Mouse (Mus musculus) liver, embryonic 14.5 days (tissue): ENCODE results near the gene Patj. TPM values are rescaled to one million over a fixed set of nuclear protein-coding genes. Genes with fewer than 3 reads are reported as not detected.

ENCODE experiments used
- ATAC-seq: fragments of 200-750 bp; cut with Nextera tagmentation; 2 replicates; pipeline ENCODE4 v1.8.0; 2017; ENCODE audit warnings: moderate number of reproducible peaks, mild to moderate bottlenecking, moderate library complexity; ENCODE audit not compliant: insufficient read depth
- DNase-seq, 3 experiments: peaks; one replicate each; pipeline ENCODE4 v3.0.0-alpha.2; 2012 to 2013; ENCODE audit warnings: low read depth in 3 of 3, low spot score in 3 of 3
- H3K27ac ChIP-seq: fragments of 300-500 bp; sonication (generic); 2 replicates; pipeline ENCODE4 v1.5.1; 2014; ENCODE audit warnings: moderate library complexity, mild to moderate bottlenecking, control low read depth, inconsistent platforms
- H3K27me3 ChIP-seq: fragments of 300-500 bp; sonication (generic); 2 replicates; pipeline ENCODE4 v1.6.1; 2014; ENCODE audit warnings: mild to moderate bottlenecking, low read length, moderate library complexity; ENCODE audit not compliant: control insufficient read depth, insufficient read depth
- H3K36me3 ChIP-seq: fragments of 300-500 bp; sonication (generic); replicated peaks from 2 replicates; pipeline ENCODE4 v1.6.1; 2014; ENCODE audit warnings: low read depth; ENCODE audit not compliant: control insufficient read depth, insufficient read depth
- H3K4me1 ChIP-seq, 2 experiments: fragments of 200-500 bp in 1 of 2; fragments of 300-500 bp in 1 of 2; sonication (generic) in 1 of 2; replicated peaks; 2 replicates each; pipeline ENCODE4 v1.6.1; 2012 to 2014; ENCODE audit warnings: antibody characterized with exemption in 1 of 2, inconsistent platforms in 1 of 2, low read length in 1 of 2; ENCODE audit not compliant: control insufficient read depth in 2 of 2, insufficient read depth in 2 of 2
- H3K4me2 ChIP-seq: fragments of 300-500 bp; sonication (generic); 2 replicates; pipeline ENCODE4 v1.6.1; 2014; ENCODE audit warnings: low read depth, mild to moderate bottlenecking, control low read depth, moderate library complexity
- H3K4me3 ChIP-seq, 2 experiments: fragments of 200-500 bp in 1 of 2; fragments of 300-500 bp in 1 of 2; sonication (generic) in 1 of 2; 2 replicates each; pipeline ENCODE4 v1.5.1; 2012 to 2014; ENCODE audit warnings: low read depth in 2 of 2, low read length in 2 of 2, mild to moderate bottlenecking in 2 of 2, control low read depth in 1 of 2, inconsistent platforms in 1 of 2, moderate library complexity in 1 of 2; ENCODE audit not compliant: insufficient read depth in 1 of 2
- H3K9ac ChIP-seq: fragments of 300-500 bp; sonication (generic); replicated peaks from 2 replicates; pipeline ENCODE4 v1.6.1; 2014; ENCODE audit warnings: mild to moderate bottlenecking, control low read depth, moderate library complexity
- H3K9me3 ChIP-seq: fragments of 300-500 bp; sonication (generic); 2 replicates; pipeline ENCODE4 v1.6.1; 2016; ENCODE audit warnings: low read length, mixed read lengths; ENCODE audit not compliant: control insufficient read depth
- CTCF ChIP-seq: IDR thresholded peaks from 2 replicates; pipeline ENCODE4 v1.5.1; 2016; ENCODE audit warnings: antibody characterized with exemption, low read depth, control low read depth
- EP300 ChIP-seq: IDR thresholded peaks from 2 replicates; pipeline ENCODE4 v1.6.1; 2016; ENCODE audit warnings: antibody characterized with exemption, low read depth
- WGBS: fragments of 180-500 bp; shearing (Covaris S2); extraction: QIAGEN DNeasy Blood & Tissue Kit; methylation state at CpG from one replicate; pipeline ENCODE4 v1.1.7; 2014; ENCODE audit not compliant: insufficient replicate concordance; 5-methylcytosine and 5-hydroxymethylcytosine counted together
- polyA plus RNA-seq, 2 experiments: library from polyadenylated mRNA; depleted of rRNA in 1 of 2; stranded (reverse) in 1 of 2; unstranded in 1 of 2; fragments of >200 nt; fragmentation: Nextera tagmentation in 1 of 2; extraction: Ambion mirVana in 1 of 2; gene quantifications; 2 replicates each; pipeline versions ENCODE4 v1.2.1 to v1.2.3; 2012 to 2014

The Patj gene
- polyA plus RNA-seq, 2 experiments = 1.1 to 1.6 TPM

GRCm38 (mm10) chr4:98546456-98547176 is 151.0 kb downstream of the Patj start:
- no peak for TF ChIP-seq CTCF
- no peak for TF ChIP-seq EP300
- DNase-seq (no peak), ATAC-seq (no peak)
- WGBS = 53% methylated on average over 12 of the region's 12 CpGs
- no peaks in the 10 kb centered on the region for H3K27me3 ChIP-seq
- H3K27ac ChIP-seq = no peak overlapping the region
- H3K4me3 ChIP-seq = no peak overlapping the region
- H3K9me3 ChIP-seq = no peaks in the 10 kb centered on the region
- H3K4me2 ChIP-seq = no peak overlapping the region
- H3K9ac ChIP-seq = no peak overlapping the region
- no peaks in the 10 kb centered on the region for H3K36me3 ChIP-seq
- H3K4me1 ChIP-seq = no peaks in the 10 kb centered on the region

DNA sequence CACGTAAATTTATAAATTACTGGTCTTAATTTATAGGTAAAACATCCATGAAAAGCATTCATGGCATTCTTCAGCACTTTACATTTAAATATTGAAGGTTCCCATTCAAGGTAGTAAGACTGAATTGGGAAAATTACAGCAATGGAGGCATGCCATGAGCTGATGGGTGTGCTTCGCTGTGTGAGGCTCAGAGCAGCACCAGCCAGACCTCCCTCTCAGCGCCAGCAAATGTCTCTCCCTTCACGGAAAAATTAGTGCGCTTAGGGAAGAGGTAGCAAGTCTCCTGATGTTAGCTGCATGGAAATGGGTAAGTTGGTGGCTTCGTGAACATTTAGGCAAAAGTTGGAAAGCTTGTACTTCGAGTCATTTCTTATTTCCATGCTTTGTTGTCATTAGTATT is 153.9 kb downstream of the Patj start:
- ATAC-seq = no peak
- no peaks in the 10 kb centered on the region for H3K36me3 ChIP-seq

GRCm38 (mm10) chr4:98550116-98550515 is 154.5 kb downstream of the Patj start:
- no peaks in the 10 kb centered on the region for H3K36me3 ChIP-seq
- TF ChIP-seq CTCF (no peak), EP300 (no peak)
- H3K4me3 ChIP-seq = no peak overlapping the region
- no peaks in the 10 kb centered on the region for H3K4me1 ChIP-seq
- WGBS = 78% methylated on average over 5 of the region's 5 CpGs
- no peak for ATAC-seq
- H3K9me3 ChIP-seq = no peaks in the 10 kb centered on the region
- H3K4me2 ChIP-seq = no peak overlapping the region
- no peaks in the 10 kb centered on the region for H3K27me3 ChIP-seq
- H3K27ac ChIP-seq = no peak overlapping the region
- no peak for DNase-seq
- H3K9ac ChIP-seq = no peak overlapping the region

More for the DNA sequence above, 153.9 kb downstream of the Patj start:
- H3K4me2 ChIP-seq = no peak overlapping the region
- DNase-seq = no peak
- H3K27me3 ChIP-seq = no peaks in the 10 kb centered on the region
- H3K4me1 ChIP-seq = no peaks in the 10 kb centered on the region
- H3K4me3 ChIP-seq = no peak overlapping the region
- TF ChIP-seq EP300 (no peak), CTCF (no peak)
- H3K9ac ChIP-seq = no peak overlapping the region
- no peaks in the 10 kb centered on the region for H3K9me3 ChIP-seq
- WGBS = 62% methylated on average over 7 of the region's 7 CpGs
- no peak overlapping the region for H3K27ac ChIP-seq

DNA sequence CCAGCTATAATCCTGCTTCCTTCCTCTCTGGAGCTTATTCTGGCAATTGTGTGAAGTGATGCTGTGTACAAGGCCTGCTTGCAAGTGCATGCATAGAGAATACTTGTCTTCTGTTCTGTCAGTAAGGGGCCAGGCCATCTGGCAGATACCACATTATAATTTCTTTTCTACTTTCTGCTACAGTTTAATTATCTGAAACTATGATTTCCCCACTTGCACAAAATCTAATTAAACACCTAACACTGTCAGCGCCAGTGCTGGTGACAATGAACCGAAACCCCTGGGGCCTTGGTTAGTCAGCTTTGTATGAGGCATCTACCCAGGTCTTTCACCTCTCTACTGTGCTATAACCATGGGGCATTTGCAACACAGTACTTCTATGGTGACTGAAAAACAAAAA is 160.1 kb downstream of the Patj start:
- ATAC-seq (no peak), DNase-seq (no peak)
- H3K9ac ChIP-seq = no peak overlapping the region
- no peak overlapping the region for H3K4me2 ChIP-seq
- no peaks in the 10 kb centered on the region for H3K4me1 ChIP-seq
- H3K9me3 ChIP-seq = no peaks in the 10 kb centered on the region
- H3K27me3 ChIP-seq = no peaks in the 10 kb centered on the region
- no peak overlapping the region for H3K4me3 ChIP-seq
- H3K27ac ChIP-seq = no peak overlapping the region
- no peaks in the 10 kb centered on the region for H3K36me3 ChIP-seq
- WGBS = 83% methylated on average over 2 of the region's 2 CpGs
- TF ChIP-seq CTCF (no peak), EP300 (no peak)

DNA sequence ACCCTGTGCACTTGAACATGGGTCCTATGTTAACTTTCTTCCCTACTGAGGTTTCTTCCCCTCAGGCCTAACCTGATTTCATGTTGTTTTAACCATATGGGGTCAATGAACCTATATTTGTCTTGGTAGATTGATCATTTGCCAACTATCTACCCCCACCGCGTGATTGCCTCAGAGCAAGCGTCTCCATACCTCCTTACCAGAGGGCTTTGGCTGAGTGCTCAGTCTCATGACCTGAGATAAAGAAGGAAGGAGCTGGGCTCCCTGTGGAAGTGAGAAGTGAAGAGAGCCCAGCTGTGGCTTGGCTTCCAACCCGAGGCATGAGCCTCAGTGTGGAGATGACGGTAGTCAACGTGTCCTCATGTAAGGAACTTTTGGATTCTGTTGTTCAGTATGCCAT is 160.9 kb downstream of the Patj start:
- TF ChIP-seq EP300 = no peak
- no peak for TF ChIP-seq CTCF
- H3K4me3 ChIP-seq = no peak overlapping the region
- no peaks in the 10 kb centered on the region for H3K4me1 ChIP-seq
- H3K27ac ChIP-seq = no peak overlapping the region
- no peak overlapping the region for H3K9ac ChIP-seq
- 82% methylated on average over 6 of the region's 6 CpGs for WGBS
- H3K36me3 ChIP-seq = no peaks in the 10 kb centered on the region
- ATAC-seq (no peak), DNase-seq (no peak)
- H3K9me3 ChIP-seq = no peaks in the 10 kb centered on the region
- no peak overlapping the region for H3K4me2 ChIP-seq
- no peaks in the 10 kb centered on the region for H3K27me3 ChIP-seq
